Mouse (Mus musculus): ENCODE data around the gene Sec23a.
"Not testable (repeated sequence)": the region's sequence is repeated elsewhere in the genome, so short reads cannot be mapped to it uniquely, and the experiment has no call there.

Gene Sec23a

GRCm38 (mm10) chr12:59011844-59012709 is at the start of gene Sec23a:
TSS of gene Sec23a (minus strand) at chr12:59012017.
- DNase-seq (ENCODE audit: low read depth, low spot score), result peak; percentile 97

DNA sequence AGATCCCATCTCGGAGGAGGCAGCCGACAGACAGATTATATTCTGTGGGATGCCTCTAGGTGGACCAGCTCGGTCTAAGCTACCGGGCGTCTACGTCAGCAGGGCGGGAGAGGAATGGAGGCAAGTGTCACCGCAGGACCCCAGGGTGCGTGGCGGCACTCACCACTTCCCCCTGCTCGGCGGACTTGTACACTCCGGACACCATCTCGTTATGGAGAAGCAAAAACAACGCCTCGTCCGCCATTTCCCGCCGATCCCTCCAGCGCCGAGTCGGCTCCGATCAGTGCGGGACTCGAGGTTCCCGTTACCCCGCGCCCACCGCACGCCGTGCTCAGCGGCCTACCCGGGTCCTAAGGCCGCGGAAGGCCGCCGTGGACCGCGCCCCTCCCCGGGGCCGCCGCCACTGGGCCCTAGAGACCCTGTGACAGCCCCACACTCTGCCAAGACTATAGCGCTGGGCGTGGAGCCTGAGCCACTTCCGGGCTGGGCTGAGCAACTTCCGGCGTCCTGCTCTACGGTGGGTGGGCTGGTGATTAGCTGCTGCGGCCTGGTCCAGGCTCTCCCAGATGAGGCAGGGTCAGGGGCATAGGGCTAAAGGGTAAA is 49.3 kb upstream of the Sec23a start, which contains the start of gene Trappc6b:
Gene Trappc6b, minus strand, starts transcription at position 480 of the 603 bp plus-strand sequence.
- DNase-seq (ENCODE audit: low read depth, low spot score), result peak; percentile 78

GRCm38 (mm10) chr12:59060322-59060721 is 48.5 kb upstream of the Sec23a start:
- DNase-seq (ENCODE audit: low read depth, low spot score), result no peak

GRCm38 (mm10) chr12:59058242-59058641 is 46.4 kb upstream of the Sec23a start:
- not testable (repeated sequence) for DNase-seq (ENCODE audit: low read depth, low spot score)

- no peak for DNase-seq (ENCODE audit: low read depth, low spot score)
Measured at GRCm38 (mm10) chr12:59056222-59056621, 44.4 kb upstream of the Sec23a start.

DNA sequence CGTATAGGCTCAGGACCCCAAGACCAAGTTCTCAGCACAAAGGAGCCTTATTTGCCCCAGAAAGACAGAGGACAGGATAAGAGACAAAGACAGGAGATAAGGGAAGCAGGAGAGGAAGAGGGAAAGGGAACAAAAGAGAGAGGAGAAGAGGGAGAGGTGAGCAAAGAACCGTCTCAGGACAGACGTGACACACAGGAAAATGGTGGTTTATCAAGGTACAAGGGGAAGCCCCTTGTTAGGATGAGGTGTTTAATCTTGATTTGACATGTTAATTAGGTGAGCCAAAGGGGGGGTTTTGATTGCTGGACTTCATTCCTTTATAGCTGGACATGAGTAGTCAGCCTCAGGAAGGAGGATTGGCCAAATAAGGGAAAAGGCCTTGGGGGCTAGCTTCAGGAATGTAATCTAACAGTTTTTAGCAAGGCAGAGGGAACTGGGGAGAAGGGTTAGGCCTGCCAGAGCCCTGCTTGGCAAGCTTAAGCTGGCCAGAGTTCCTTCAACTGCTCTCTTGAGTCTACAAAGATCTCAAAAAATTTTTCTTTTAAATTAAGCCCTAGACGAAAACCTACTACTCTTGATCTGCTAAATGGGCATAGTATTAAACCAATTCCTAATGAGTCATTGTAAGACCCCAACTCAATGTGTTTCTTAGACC is 43.5 kb upstream of the Sec23a start:
- DNase-seq (ENCODE audit: low read depth, low spot score), result no peak

DNA sequence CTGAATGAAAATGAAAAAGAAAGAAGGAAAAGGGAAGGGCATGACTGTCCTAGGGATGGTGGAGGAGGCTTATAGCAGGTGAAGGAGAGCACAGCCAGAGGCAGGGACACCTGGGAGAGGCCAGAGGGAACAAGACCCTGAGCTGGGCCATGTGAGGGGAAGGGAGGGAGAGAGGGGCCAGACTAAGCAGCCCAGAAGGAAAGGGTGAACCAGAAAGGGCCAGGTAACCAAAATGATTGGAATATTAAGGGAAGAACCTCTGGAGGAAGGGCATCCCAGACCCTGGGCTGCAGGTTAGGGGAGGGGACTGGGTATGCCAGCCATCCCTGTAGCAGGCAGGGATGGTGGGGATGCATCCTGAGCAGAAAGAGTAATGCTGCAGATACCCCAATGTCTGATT is 42.2 kb upstream of the Sec23a start:
- DNase-seq (ENCODE audit: low read depth, low spot score), result no peak

DNA sequence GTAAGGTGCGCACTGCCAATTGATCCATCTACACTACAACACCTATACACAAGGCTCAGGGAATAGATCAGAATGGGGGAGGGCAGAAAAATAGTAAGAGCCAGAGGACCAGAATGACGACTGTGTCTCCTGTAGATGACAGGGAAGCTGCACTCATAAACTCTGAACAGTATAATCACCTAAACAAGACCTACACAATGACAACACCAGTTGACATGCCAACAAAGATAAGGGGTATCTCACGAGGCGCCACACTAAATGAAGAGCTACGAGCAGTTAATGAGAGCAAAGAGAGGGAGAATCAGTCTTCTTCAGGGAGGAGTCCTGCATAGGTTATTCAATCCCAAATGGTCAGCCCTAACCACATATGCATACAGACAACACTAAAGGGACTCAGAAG is 41.3 kb upstream of the Sec23a start:
- no peak for DNase-seq (ENCODE audit: low read depth, low spot score)

DNA sequence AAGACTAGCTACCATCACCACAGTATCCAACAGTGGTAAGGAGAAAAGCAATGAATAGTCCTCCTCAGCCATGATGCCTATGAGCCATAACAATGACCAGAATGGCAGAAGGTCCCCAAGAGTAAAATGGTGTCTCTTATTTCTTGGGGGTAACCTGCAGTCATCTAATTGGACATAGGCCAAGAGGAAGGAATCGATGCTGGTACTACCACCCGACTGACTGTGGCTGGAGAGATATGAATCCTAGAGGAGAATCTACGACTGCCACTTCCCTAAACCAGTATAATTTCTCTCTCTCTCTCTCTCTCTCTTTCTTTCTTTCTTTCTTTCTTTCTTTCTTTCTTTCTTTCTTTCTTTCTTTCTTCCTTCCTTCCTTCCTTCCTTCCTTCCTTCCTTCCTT is 40.7 kb upstream of the Sec23a start:
- DNase-seq (ENCODE audit: low read depth, low spot score), result no peak

DNA sequence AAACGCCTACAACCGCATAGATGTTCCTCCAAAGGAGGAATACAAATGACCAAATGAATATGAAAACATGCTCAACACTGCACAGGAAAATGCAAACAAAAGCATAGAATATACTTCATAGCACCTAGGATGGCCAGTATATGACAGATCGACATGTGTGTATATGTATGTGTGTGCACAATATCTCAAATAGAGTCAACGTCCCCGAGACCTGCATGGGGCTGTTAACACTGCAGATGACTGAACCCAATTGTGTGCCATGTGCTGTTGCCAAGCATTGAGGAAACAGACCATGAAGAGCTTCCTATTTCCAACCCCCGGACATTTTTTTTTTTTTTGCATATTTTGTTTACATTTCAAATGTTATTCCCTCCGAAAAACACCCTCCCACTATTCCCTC is 29.0 kb upstream of the Sec23a start:
- DNase-seq (ENCODE audit: low read depth, low spot score), result no peak

DNA sequence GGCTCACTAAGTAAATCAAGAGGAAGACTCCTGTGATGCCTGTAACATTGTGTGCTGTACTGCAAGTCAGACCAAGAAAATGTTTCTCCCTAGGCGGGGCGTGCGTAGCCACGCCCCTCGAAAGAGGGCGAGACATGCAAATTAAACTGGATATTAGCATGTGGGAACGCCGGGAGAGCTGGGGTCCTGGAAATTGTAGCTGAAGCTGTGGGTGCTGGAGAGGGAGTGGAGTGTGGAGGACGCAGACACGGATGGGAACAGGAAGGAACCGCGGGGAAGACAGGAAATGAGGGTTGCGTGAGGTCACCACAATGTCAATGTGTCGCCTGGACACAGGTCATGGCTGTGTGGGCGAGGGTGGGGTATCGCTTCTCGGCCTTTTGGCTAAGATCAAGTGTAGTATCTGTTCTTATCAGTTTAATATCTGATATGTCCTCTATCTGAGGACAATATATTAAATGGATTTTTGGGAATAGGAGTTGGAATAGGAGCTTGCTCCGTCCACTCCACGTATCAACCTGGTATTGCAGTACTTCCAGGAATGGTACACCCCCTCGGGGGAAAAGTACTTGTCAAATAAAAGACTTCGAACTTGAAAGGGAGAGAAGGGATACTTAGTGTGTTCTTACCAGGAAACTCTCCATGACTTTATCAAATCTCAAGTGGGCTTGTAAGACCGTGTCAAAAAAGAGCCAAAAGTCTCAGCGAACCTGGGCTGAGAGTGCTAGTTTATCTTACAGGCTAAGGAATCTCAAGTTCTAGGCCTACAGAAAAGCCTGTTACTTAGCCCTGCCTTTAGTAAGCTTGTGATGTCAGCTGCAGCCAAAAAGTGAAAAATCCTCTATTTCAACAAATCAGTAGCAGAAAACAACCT is 28.4 kb upstream of the Sec23a start:
- peak; percentile 86 for DNase-seq (ENCODE audit: low read depth, low spot score)

DNA sequence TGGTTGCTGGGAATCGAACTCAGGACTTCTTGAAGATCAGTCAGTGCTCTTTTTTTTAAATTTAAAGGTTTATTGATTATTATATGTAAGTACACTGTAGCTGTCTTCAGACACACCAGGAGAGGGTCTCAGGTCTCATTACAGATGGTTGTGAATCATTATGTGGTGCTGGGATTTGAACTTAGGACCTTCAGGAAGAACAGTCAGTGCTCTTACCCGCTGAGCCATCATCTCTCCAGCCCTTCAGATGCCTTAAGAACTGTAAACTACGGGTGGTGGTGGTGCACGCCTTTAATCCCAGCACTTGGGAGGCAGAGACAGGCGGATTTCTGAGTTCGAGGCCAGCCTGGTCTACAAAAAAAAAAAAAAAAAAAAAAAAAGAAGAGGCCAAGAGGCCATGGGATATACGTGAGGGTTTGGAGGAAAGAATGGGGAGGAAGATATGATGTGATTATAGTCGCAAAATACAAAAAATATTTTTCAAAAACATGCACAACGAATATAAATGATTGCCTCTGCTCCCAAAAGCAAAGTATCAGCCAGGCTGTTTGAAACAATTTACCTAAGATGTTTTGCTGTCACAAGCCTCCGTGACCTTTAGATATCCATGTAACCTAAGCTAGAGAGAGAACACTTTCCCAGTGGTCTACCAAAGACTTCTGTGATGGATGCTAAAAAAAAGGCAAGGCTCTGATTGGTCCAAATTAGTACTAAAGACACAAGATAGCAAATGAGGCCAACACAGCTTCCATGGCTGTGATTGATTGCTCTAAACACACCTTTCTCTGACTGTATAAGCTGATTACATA is 27.5 kb upstream of the Sec23a start:
- no peak for DNase-seq (ENCODE audit: low read depth, low spot score)

DNA sequence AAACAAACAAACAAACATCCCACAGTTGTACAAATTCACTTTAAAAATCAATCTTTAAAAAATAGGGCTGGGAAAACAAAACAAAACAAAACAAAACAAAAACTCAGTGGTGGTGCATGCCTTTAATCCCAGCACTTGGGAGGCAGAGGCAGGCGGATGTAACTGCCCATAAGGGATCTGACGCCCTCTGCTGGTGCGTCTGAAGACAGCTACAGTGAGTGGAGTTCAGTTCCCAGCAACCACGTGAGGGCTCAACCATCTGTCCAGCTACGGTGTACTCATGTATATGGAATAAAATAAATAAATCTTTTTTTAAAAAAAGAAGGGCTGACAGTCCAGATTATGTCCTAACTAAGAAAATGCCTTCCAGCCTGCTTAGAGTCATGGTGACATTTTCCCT is 20.3 kb upstream of the Sec23a start:
- DNase-seq (ENCODE audit: low read depth, low spot score), result no peak

DNA sequence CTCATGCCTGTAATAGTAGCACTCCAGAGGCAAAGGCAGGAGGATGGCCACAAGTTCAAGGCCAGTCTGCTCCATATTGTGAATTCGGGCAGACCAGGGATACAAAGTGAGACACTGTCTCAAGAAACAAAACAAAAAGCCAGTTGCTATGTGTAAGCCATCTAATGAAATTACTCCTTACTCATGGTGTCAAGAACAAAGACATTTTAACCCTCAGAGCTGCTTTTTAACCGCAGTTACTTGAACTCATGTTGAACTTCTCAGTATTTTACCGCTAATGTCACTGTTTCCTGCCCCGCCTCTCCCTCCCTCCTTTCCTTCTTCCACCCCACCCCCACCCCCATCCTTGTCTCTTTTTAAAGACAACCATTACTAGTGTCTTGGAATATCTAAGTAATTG is 9.5 kb upstream of the Sec23a start:
- no peak for DNase-seq (ENCODE audit: low read depth, low spot score)

GRCm38 (mm10) chr12:59019891-59020290 is 8.1 kb upstream of the Sec23a start:
- DNase-seq (ENCODE audit: low read depth, low spot score), result no peak

- DNase-seq (ENCODE audit: low read depth, low spot score), result no peak
Measured at GRCm38 (mm10) chr12:59017970-59018369, 6.2 kb upstream of the Sec23a start.

- peak; percentile 91 for DNase-seq (ENCODE audit: low read depth, low spot score)
Measured at GRCm38 (mm10) chr12:59013234-59013633, 1.4 kb upstream of the Sec23a start, which contains the start of gene Gemin2. TSS of gene Gemin2 (plus strand) at chr12:59013393.

DNA sequence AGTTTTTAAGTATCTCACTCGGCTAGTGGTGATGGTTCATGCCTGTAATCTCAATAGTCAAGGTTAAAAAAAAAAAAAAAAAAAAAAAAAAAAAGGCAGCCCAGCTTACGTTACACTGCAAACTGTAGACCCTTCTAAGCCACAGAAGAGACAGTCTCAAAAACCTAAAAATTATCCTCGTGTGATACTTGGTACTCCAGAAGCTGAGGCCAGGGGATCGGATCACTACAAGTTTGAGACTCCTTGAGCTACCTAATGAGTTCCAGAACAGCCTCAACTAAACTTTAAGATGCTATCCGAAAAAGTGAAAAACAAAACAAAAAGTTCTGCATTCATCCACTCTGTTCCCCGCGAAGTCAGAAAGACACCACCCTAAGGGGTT is 884 bp upstream of the Sec23a start:
- peak; percentile 21 for DNase-seq (ENCODE audit: low read depth, low spot score)

- DNase-seq (ENCODE audit: low read depth, low spot score), result no peak
Measured at GRCm38 (mm10) chr12:59011275-59011843, 458 bp downstream of the Sec23a start.

DNA sequence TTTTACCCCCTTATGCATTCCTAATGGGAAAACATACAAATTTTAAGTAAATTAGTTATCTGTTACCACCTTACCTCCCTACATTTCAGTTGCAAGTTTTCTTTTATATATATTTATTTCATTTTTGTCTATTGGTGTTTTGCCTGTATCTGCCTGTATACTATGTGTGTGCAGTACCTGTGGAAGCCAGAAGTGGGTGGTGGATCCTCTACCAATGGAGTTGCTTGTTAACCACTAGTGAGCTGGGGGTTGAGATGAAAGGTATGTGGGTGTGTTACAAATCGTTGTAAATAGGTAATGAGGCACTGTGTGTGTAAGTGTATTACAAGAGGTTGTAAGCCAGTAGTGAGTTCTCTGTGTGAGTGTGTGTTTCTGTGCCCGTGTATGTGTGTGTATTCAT is 1.3 kb downstream of the Sec23a start:
- no peak for DNase-seq (ENCODE audit: low read depth, low spot score)
